Mouse (Mus musculus) hindbrain, embryonic 14.5 days (tissue): ENCODE measurements at regions not wholly inside any gene's neighbourhood (a gene's known extent, or its start where the extent isn't known, plus 50 kb on each side); places are given as distances from the start of the nearest gene placed in this dataset.
A peak's percentile ranks its signal among the peaks of the same experiment; 100 is the strongest.

Source experiments
- ATAC-seq: fragments of 200-750 bp; cut with Nextera tagmentation; 2 replicates; pipeline ENCODE4 v1.8.0; 2017; ENCODE audit warnings: moderate number of reproducible peaks, mild to moderate bottlenecking, moderate TSS enrichment, moderate library complexity; ENCODE audit not compliant: low FRiP score
- DNase-seq: peaks from one replicate; pipeline ENCODE4 v3.0.0-alpha.2; 2015; ENCODE audit warnings: low spot score
- H3K27ac ChIP-seq: fragments of 300-500 bp; sonication (generic); 2 replicates; pipeline ENCODE4 v1.5.1; 2014; ENCODE audit warnings: mild to moderate bottlenecking, moderate library complexity
- H3K27me3 ChIP-seq: fragments of 300-500 bp; sonication (generic); 2 replicates; pipeline ENCODE4 v1.6.1; 2014; ENCODE audit warnings: mild to moderate bottlenecking, low read length, mixed read lengths; ENCODE audit not compliant: control insufficient read depth, insufficient read depth
- H3K36me3 ChIP-seq: fragments of 300-500 bp; sonication (generic); replicated peaks from 2 replicates; pipeline ENCODE4 v1.6.1; 2014; ENCODE audit not compliant: control insufficient read depth, insufficient read depth
- H3K4me1 ChIP-seq: fragments of 300-500 bp; sonication (generic); replicated peaks from 2 replicates; pipeline ENCODE4 v1.6.1; 2014; ENCODE audit warnings: antibody characterized with exemption, low read length, mixed read lengths; ENCODE audit not compliant: control insufficient read depth, insufficient read depth
- H3K4me2 ChIP-seq: fragments of 300-500 bp; sonication (generic); replicated peaks from 2 replicates; pipeline ENCODE4 v1.6.1; 2014; ENCODE audit warnings: mild to moderate bottlenecking, moderate library complexity
- H3K4me3 ChIP-seq: fragments of 300-500 bp; sonication (generic); replicated peaks from 2 replicates; pipeline ENCODE4 v1.5.1; 2014; ENCODE audit warnings: mild to moderate bottlenecking, low read length
- H3K9ac ChIP-seq: fragments of 300-500 bp; sonication (generic); 2 replicates; pipeline ENCODE4 v1.6.1; 2014
- H3K9me3 ChIP-seq: fragments of 300-500 bp; sonication (generic); 2 replicates; pipeline ENCODE4 v1.6.1; 2016; ENCODE audit warnings: low read length; ENCODE audit not compliant: control insufficient read depth
- WGBS: fragments of 180-500 bp; shearing (Covaris S2); extraction: QIAGEN DNeasy Blood & Tissue Kit; methylation state at CpG from one replicate; pipeline ENCODE4 v1.1.7; 2014; 5-methylcytosine and 5-hydroxymethylcytosine counted together

DNA sequence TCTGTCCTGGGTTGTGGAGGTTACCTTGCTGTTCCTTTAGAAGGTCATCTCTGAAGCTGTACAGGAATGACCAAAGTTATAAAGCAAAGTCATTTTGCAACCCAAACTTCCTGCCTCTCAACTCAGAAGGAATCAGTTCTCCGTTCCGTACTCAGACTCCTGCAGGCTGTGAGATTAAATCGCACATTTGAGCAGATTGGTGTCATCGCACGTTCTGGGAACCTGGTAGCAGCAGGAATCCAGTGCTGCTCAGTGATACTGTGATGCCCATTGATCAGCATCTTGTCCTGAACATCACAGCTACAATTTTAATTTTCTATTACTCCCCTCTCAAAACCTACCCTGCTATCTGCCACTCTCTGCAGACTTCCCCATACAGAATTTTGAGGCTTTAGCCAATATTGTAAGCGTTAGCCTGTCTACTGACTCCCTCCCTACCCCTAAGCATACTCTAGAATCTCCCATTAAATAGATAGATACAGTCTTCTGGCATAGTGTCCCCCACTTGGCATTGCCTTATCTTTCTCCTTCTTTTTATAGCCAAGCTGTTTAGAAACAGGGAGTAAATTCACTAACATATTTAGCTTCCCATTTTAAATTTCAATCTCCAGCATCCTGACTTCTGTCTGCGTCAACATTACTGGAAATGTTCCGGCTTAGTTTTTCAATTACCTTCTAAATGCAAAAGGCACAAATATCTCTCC lies 482.1 kb downstream of the Cntnap4 start:
- H3K27me3 ChIP-seq = no peaks in the 10 kb centered on the region
- DNase-seq (no peak), ATAC-seq (no peak)
- WGBS = 85% methylated on average over 8 of the region's 8 CpGs
- no peak overlapping the region for H3K4me2 ChIP-seq
- H3K36me3 ChIP-seq = no peaks in the 10 kb centered on the region
- H3K9me3 ChIP-seq = no peaks in the 10 kb centered on the region
- H3K4me3 ChIP-seq = no peak overlapping the region
- H3K9ac ChIP-seq = no peak overlapping the region
- H3K27ac ChIP-seq = no peak overlapping the region
- no peaks in the 10 kb centered on the region for H3K4me1 ChIP-seq

GRCm38 (mm10) chr8:113065246-113066169 lies 495.7 kb downstream of the Cntnap4 start:
- H3K4me2 ChIP-seq = no peak overlapping the region
- H3K4me3 ChIP-seq = no peak overlapping the region
- H3K9me3 ChIP-seq = no peaks in the 10 kb centered on the region
- H3K9ac ChIP-seq = no peak overlapping the region
- H3K27me3 ChIP-seq = no peaks in the 10 kb centered on the region
- ATAC-seq (no peak), DNase-seq (no peak)
- no peaks in the 10 kb centered on the region for H3K4me1 ChIP-seq
- no peak overlapping the region for H3K27ac ChIP-seq
- 45% methylated on average over 2 of the region's 2 CpGs for WGBS
- H3K36me3 ChIP-seq = no peaks in the 10 kb centered on the region

- ATAC-seq (no peak), DNase-seq (peak; percentile 28)
- 59% methylated on average over 6 of the region's 6 CpGs for WGBS
- H3K9ac ChIP-seq = no peak overlapping the region
- no peaks in the 10 kb centered on the region for H3K9me3 ChIP-seq
- H3K36me3 ChIP-seq = no peaks in the 10 kb centered on the region
- no peaks in the 10 kb centered on the region for H3K4me1 ChIP-seq
- no peak overlapping the region for H3K27ac ChIP-seq
- no peaks in the 10 kb centered on the region for H3K27me3 ChIP-seq
- H3K4me2 ChIP-seq = no peak overlapping the region
- no peak overlapping the region for H3K4me3 ChIP-seq
Observed at GRCm38 (mm10) chr8:113066170-113066708, 496.4 kb downstream of the Cntnap4 start.

- no peak for ATAC-seq
- no peaks in the 10 kb centered on the region for H3K4me1 ChIP-seq
- no peaks in the 10 kb centered on the region for H3K27me3 ChIP-seq
- H3K9ac ChIP-seq = no peak overlapping the region
- H3K4me2 ChIP-seq = no peak overlapping the region
- WGBS = 83% methylated on average over 2 of the region's 2 CpGs
- no peak for DNase-seq
- H3K4me3 ChIP-seq = no peak overlapping the region
- H3K36me3 ChIP-seq = no peaks in the 10 kb centered on the region
- H3K27ac ChIP-seq = no peak overlapping the region
- no peaks in the 10 kb centered on the region for H3K9me3 ChIP-seq
Observed at GRCm38 (mm10) chr8:113083976-113084375, 514.1 kb downstream of the Cntnap4 start.

DNA sequence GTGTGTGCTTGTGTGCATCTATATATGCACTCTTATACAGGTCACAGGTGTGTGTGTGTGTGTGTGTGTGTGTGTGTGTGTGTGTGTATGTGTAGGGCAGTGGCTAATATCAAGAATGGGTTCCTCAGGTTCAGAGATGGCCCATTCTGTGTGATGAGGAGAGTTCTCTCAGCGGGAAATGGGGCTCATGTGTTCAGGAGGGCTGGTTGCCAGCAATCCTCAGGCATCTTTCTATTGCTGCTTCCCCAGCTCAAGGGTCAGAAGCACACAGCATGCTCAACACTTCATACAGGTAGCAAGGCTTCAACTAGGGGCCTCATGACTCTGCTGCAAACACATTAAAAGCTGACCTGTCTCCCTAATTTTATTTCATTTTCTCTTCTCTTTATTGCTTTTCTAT lies 517.7 kb downstream of the Cntnap4 start:
- WGBS = 86% methylated on average over 1 of the region's 1 CpGs
- ATAC-seq (no peak), DNase-seq (no peak)
- H3K27me3 ChIP-seq = no peaks in the 10 kb centered on the region
- no peak overlapping the region for H3K4me2 ChIP-seq
- no peaks in the 10 kb centered on the region for H3K9me3 ChIP-seq
- H3K9ac ChIP-seq = no peak overlapping the region
- H3K27ac ChIP-seq = no peak overlapping the region
- H3K4me1 ChIP-seq = no peaks in the 10 kb centered on the region
- no peaks in the 10 kb centered on the region for H3K36me3 ChIP-seq
- no peak overlapping the region for H3K4me3 ChIP-seq

- WGBS = 62% methylated on average over 6 of the region's 6 CpGs
- ATAC-seq (no peak), DNase-seq (no peak)
- Histone ChIP-seq H3K9me3 (no peaks in the 10 kb centered on the region), H3K4me3 (no peak overlapping the region), H3K27me3 (no peaks in the 10 kb centered on the region), H3K36me3 (no peaks in the 10 kb centered on the region), H3K9ac (no peak overlapping the region), H3K4me1 (no peaks in the 10 kb centered on the region), H3K4me2 (no peak overlapping the region), H3K27ac (no peak overlapping the region)
Observed at GRCm38 (mm10) chr8:113111665-113112064, 523.7 kb upstream of the Mon1b start.

DNA sequence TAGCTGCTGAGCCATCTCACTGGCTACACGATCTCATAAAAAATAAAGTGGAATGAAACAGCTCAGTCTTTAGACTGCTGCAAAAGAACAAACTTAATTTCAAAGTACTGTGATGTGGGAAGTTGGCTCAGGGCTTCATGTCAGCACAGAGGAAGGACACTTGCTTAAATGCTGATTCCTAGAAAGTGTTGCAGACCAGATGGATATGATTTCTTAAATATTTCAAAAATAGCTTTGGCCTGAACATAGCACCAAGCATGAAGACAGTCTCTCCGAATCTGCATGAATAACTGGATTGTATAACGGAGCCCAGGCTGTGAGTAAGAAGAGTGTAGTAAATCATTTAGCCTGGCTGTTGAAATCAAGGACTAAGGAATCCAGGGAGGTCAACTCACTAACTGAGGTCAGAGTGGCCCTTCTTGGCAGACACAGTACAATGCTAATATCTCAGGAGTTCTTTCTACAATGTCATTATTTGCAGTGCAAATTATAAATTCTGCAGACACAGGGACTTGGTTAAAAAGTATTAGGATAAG lies 521.2 kb upstream of the Mon1b start:
- Histone ChIP-seq H3K27me3 (no peaks in the 10 kb centered on the region), H3K4me2 (no peak overlapping the region), H3K4me1 (no peaks in the 10 kb centered on the region), H3K36me3 (no peaks in the 10 kb centered on the region), H3K9me3 (no peaks in the 10 kb centered on the region), H3K9ac (no peak overlapping the region), H3K4me3 (no peak overlapping the region), H3K27ac (no peak overlapping the region)
- ATAC-seq = no peak
- WGBS = 83% methylated on average over 3 of the region's 3 CpGs
- no peak for DNase-seq

- Histone ChIP-seq H3K36me3 (no peaks in the 10 kb centered on the region), H3K9me3 (no peaks in the 10 kb centered on the region), H3K4me1 (no peaks in the 10 kb centered on the region), H3K4me3 (no peak overlapping the region), H3K4me2 (no peak overlapping the region), H3K27me3 (no peaks in the 10 kb centered on the region), H3K9ac (no peak overlapping the region), H3K27ac (no peak overlapping the region)
- WGBS = 85% methylated on average over 9 of the region's 9 CpGs
- DNase-seq (no peak), ATAC-seq (no peak)
Observed at GRCm38 (mm10) chr8:113117241-113117640, 518.1 kb upstream of the Mon1b start.

DNA sequence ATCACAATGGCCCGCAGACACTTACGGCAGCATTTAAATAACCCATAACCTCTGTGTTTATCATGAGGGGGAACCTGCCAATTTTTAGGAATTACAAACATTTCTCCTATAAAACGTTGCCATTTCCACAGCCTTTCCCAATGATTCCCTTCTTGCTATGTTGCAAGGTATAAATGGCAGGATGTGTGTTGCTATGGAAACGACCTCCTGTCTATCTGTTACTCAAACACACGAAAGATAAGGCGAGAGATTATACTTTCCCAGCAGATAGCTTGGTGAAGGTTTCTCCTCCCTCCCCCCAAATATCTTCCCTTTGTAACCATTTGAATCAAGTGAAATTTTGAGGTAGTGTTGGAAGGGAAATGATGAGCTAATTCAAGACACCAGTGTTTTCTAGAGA lies 509.8 kb upstream of the Mon1b start:
- Histone ChIP-seq H3K36me3 (no peaks in the 10 kb centered on the region), H3K27ac (no peak overlapping the region), H3K9me3 (no peaks in the 10 kb centered on the region), H3K4me2 (no peak overlapping the region), H3K4me3 (no peak overlapping the region), H3K27me3 (no peaks in the 10 kb centered on the region), H3K4me1 (no peaks in the 10 kb centered on the region), H3K9ac (no peak overlapping the region)
- DNase-seq (no peak), ATAC-seq (no peak)
- 61% methylated on average over 6 of the region's 6 CpGs for WGBS
